Mouse (Mus musculus) midbrain, embryonic 13.5 days (tissue): ENCODE measurements around the gene Uqcrc1. TPM values are rescaled to one million over a fixed set of nuclear protein-coding genes. Genes with fewer than 3 reads are reported as not detected.

ENCODE experiments used
- ATAC-seq: fragments of 200-750 bp; cut with Nextera tagmentation; 2 replicates; pipeline ENCODE4 v1.8.0; 2017; ENCODE audit warnings: mild to moderate bottlenecking, moderate TSS enrichment, moderate library complexity
- H3K27ac ChIP-seq: fragments of 300-500 bp; sonication (generic); 2 replicates; pipeline ENCODE4 v1.5.1; 2015; ENCODE audit warnings: inconsistent platforms, mild to moderate bottlenecking, moderate library complexity
- H3K27me3 ChIP-seq: fragments of 300-500 bp; sonication (generic); 2 replicates; pipeline ENCODE4 v1.6.1; 2015; ENCODE audit warnings: mild to moderate bottlenecking, inconsistent platforms
- H3K36me3 ChIP-seq: fragments of 300-500 bp; sonication (generic); 2 replicates; pipeline ENCODE4 v1.6.1; 2015; ENCODE audit warnings: mild to moderate bottlenecking, inconsistent platforms
- H3K4me1 ChIP-seq: fragments of 300-500 bp; sonication (generic); replicated peaks from 2 replicates; pipeline ENCODE4 v1.6.1; 2015; ENCODE audit warnings: inconsistent platforms
- H3K4me2 ChIP-seq: fragments of 300-500 bp; sonication (generic); replicated peaks from 2 replicates; pipeline ENCODE4 v1.6.1; 2015; ENCODE audit warnings: moderate library complexity, mild to moderate bottlenecking, inconsistent platforms
- H3K4me3 ChIP-seq: fragments of 300-500 bp; sonication (generic); replicated peaks from 2 replicates; pipeline ENCODE4 v1.5.1; 2015; ENCODE audit warnings: mild to moderate bottlenecking, inconsistent platforms
- H3K9ac ChIP-seq: fragments of 300-500 bp; sonication (generic); replicated peaks from 2 replicates; pipeline ENCODE4 v1.6.1; 2015; ENCODE audit warnings: mild to moderate bottlenecking, inconsistent platforms
- H3K9me3 ChIP-seq: fragments of 300-500 bp; sonication (generic); 2 replicates; pipeline ENCODE4 v1.6.1; 2016; ENCODE audit warnings: mild to moderate bottlenecking, inconsistent platforms
- WGBS: fragments of 180-500 bp; shearing (Covaris S2); methylation state at CpG from one replicate; pipeline ENCODE4 v1.1.7; 2015; 5-methylcytosine and 5-hydroxymethylcytosine counted together
- polyA plus RNA-seq: library from polyadenylated mRNA; unstranded; fragments of >200 nt; fragmentation: Nextera tagmentation; extraction: Ambion mirVana; gene quantifications from 2 replicates; pipeline ENCODE4 v1.2.1, GENCODE M21; 2015

Gene Uqcrc1
- polyA plus RNA-seq, 1 experiment from 2014 or later: 383 TPM

- no peak overlapping the region for H3K4me3 ChIP-seq
- H3K9me3 ChIP-seq: no peaks in the 10 kb centered on the region
- no peak for ATAC-seq
- peak overlapping the region; percentile 44; the same call in 1 of the 2 replicates for H3K27ac ChIP-seq
- H3K27me3 ChIP-seq: peaks cover 25% of the 10 kb centered on the region
- H3K4me1 ChIP-seq: no peaks in the 10 kb centered on the region
- peaks cover 60% of the 10 kb centered on the region for H3K36me3 ChIP-seq
- WGBS: 93% methylated on average over 9 of the region's 9 CpGs
- no peak overlapping the region for H3K4me2 ChIP-seq
- H3K9ac ChIP-seq: no peak overlapping the region
Observed at GRCm38 (mm10) chr9:108949967-108950728, 13.7 kb downstream of the Uqcrc1 start.

- H3K9me3 ChIP-seq: no peaks in the 10 kb centered on the region
- H3K4me2 ChIP-seq: no peak within 1 kb of the TSS
- no peak within 1 kb of the TSS; the same call in 1 of the 2 replicates for H3K9ac ChIP-seq
- H3K27ac ChIP-seq: no peak within 1 kb of the TSS
- 10% methylated on average over 15 of the region's 15 CpGs for WGBS
- H3K36me3 ChIP-seq: peaks cover 30% of the 10 kb centered on the region
- peaks cover 25% of the 10 kb centered on the region for H3K27me3 ChIP-seq
- no peak for ATAC-seq
- no peaks in the 10 kb centered on the region for H3K4me1 ChIP-seq
- no peak within 1 kb of the TSS for H3K4me3 ChIP-seq
Observed at GRCm38 (mm10) chr9:108953081-108953636, 16.7 kb downstream of the Uqcrc1 start, which contains the start of gene Col7a1. Gene Col7a1, plus strand, starts transcription at chr9:108953586.

- Histone ChIP-seq H3K27ac (no peak overlapping the region), H3K9me3 (no peaks in the 10 kb centered on the region), H3K4me3 (no peak overlapping the region), H3K4me2 (no peak overlapping the region), H3K4me1 (no peaks in the 10 kb centered on the region), H3K9ac (no peak overlapping the region), H3K36me3 (peaks cover 9% of the 10 kb centered on the region), H3K27me3 (peaks cover 25% of the 10 kb centered on the region)
- 92% methylated on average over 11 of the region's 11 CpGs for WGBS
- no peak for ATAC-seq
Observed at GRCm38 (mm10) chr9:108955241-108955640, 18.8 kb downstream of the Uqcrc1 start.

- Histone ChIP-seq H3K27me3 (peaks cover 25% of the 10 kb centered on the region), H3K9me3 (no peaks in the 10 kb centered on the region), H3K36me3 (peaks cover 3% of the 10 kb centered on the region), H3K9ac (no peak overlapping the region), H3K4me2 (no peak overlapping the region), H3K4me3 (no peak overlapping the region), H3K4me1 (no peaks in the 10 kb centered on the region), H3K27ac (no peak overlapping the region)
- 91% methylated on average over 11 of the region's 11 CpGs for WGBS
- no peak for ATAC-seq
Observed at GRCm38 (mm10) chr9:108955846-108956245, 19.4 kb downstream of the Uqcrc1 start.

DNA sequence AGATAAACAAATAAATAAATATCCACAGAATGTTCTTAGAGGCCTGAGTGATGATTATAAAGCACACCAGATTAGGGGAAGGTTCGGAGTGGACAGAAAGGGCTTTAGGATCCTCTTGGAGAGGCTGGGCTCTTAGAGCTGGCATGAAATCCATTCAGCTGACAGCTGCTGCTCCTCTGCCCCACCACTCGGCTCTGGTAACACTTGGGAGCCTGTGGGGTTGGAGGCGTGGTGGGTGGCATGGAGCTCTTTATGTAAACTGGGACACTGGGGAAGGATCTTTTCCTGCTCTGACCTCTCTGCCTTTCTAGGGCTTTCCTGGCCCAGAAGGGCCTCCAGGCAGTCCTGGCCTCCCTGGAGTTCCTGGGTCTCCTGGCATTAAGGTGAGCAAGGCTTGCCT lies 27.1 kb downstream of the Uqcrc1 start:
- no peak for ATAC-seq

GRCm38 (mm10) chr9:108964338-108964737 lies 27.9 kb downstream of the Uqcrc1 start:
- Histone ChIP-seq H3K4me3 (no peak overlapping the region), H3K36me3 (no peaks in the 10 kb centered on the region), H3K9me3 (no peaks in the 10 kb centered on the region), H3K9ac (no peak overlapping the region), H3K27ac (no peak overlapping the region), H3K4me2 (no peak overlapping the region), H3K27me3 (no peaks in the 10 kb centered on the region), H3K4me1 (no peaks in the 10 kb centered on the region)
- ATAC-seq: no peak
- 86% methylated on average over 6 of the region's 6 CpGs for WGBS

More for the DNA sequence above, 27.1 kb downstream of the Uqcrc1 start:
- H3K9ac ChIP-seq: no peak overlapping the region
- 79% methylated on average over 3 of the region's 3 CpGs for WGBS
- H3K9me3 ChIP-seq: no peaks in the 10 kb centered on the region
- H3K36me3 ChIP-seq: no peaks in the 10 kb centered on the region
- H3K4me2 ChIP-seq: no peak overlapping the region
- no peaks in the 10 kb centered on the region for H3K27me3 ChIP-seq
- H3K4me3 ChIP-seq: no peak overlapping the region
- H3K4me1 ChIP-seq: no peaks in the 10 kb centered on the region
- H3K27ac ChIP-seq: no peak overlapping the region

DNA sequence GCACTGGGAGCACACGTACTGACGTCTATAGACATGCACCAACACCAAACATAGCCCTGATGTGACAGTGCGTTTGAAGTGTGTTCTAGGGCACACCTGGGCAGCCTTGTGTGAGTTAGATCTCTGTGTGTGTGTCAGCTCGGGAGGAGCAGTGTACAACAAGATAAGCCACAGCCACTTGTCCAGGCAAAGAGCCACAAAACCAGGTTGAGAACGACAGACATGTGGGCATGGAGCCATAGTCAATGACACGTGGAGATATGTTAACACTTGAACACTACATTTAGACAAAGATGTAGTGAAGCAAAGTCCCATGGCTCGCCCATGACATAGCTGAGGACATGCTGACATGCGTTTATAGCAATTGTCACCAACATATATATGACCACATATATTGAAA lies 34.2 kb downstream of the Uqcrc1 start:
- 90% methylated on average over 8 of the region's 8 CpGs for whole genome bisulfite sequencing
- Histone ChIP-seq H3K4me1 (no peaks in the 10 kb centered on the region), H3K27ac (no peak overlapping the region), H3K4me3 (no peak overlapping the region), H3K27me3 (no peaks in the 10 kb centered on the region), H3K36me3 (no peaks in the 10 kb centered on the region), H3K4me2 (no peak overlapping the region), H3K9me3 (no peaks in the 10 kb centered on the region), H3K9ac (no peak overlapping the region)
- no peak for ATAC-seq

- Histone ChIP-seq H3K4me2 (no peak overlapping the region), H3K4me1 (no peaks in the 10 kb centered on the region), H3K4me3 (no peak overlapping the region), H3K9ac (no peak overlapping the region), H3K9me3 (no peaks in the 10 kb centered on the region), H3K27ac (no peak overlapping the region), H3K27me3 (no peaks in the 10 kb centered on the region), H3K36me3 (no peaks in the 10 kb centered on the region)
- 85% methylated on average over 9 of the region's 9 CpGs for WGBS
- ATAC-seq: no peak
Observed at GRCm38 (mm10) chr9:108976483-108976882, 40.0 kb downstream of the Uqcrc1 start.

- Histone ChIP-seq H3K36me3 (no peaks in the 10 kb centered on the region), H3K9ac (no peak overlapping the region), H3K27ac (no peak overlapping the region), H3K4me1 (no peaks in the 10 kb centered on the region), H3K27me3 (no peaks in the 10 kb centered on the region), H3K4me2 (no peak overlapping the region), H3K4me3 (no peak overlapping the region), H3K9me3 (no peaks in the 10 kb centered on the region)
- 83% methylated on average over 7 of the region's 7 CpGs for WGBS
- no peak for ATAC-seq
Observed at GRCm38 (mm10) chr9:108977966-108978365, 41.5 kb downstream of the Uqcrc1 start.

- 87% methylated on average over 8 of the region's 8 CpGs for WGBS
- Histone ChIP-seq H3K4me2 (no peak overlapping the region), H3K27ac (no peak overlapping the region), H3K9me3 (no peaks in the 10 kb centered on the region), H3K36me3 (no peaks in the 10 kb centered on the region), H3K4me1 (no peaks in the 10 kb centered on the region), H3K27me3 (no peaks in the 10 kb centered on the region), H3K9ac (no peak overlapping the region), H3K4me3 (no peak overlapping the region)
- ATAC-seq: no peak
Observed at GRCm38 (mm10) chr9:108982498-108982897, 46.1 kb downstream of the Uqcrc1 start.

DNA sequence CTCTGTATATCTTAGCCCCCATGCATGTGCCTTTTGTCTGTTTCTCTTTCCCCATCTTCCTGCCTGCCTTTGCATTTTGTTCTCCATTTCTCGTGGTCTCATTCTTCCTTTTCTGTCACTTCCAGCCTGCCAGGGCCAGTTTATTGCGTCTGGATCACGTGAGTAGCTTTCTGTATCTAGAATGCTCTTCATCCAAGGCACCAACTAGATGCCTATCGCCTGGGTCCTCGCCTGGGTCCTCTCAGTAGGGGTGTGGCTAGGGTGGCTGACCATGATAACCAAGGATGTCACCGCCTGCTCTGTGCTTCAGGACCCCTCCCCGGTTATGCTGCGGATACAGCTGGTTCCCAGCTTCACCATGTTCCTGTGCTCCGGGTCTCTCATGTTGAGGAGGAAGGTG lies 46.8 kb downstream of the Uqcrc1 start:
- no peak overlapping the region for H3K9ac ChIP-seq

DNA sequence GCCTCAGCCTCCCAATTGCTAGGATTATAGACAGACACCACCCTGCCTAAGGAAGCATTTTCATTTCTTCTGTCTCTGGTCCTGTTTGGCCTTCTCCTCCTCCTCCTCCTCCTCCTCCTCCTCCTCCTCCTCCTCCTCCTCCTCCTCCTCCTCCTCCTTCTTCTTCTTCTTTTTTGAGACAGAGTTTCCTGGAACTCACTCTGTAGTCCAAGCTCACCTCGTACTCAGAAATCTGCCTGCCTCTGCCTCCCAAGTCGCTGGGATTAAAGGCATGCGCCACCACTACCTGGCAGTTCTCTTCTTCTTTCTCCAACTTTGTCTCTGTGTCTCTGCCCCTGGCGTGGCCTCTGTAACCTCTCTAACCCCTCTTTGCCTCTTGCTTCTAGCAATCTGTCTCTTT lies 49.3 kb downstream of the Uqcrc1 start, which contains the start of gene Ucn2:
Gene Ucn2, plus strand, starts transcription at position 301 of the 400 bp plus-strand sequence.
- no peaks in the 10 kb centered on the region for H3K36me3 ChIP-seq
- no peak for ATAC-seq
- H3K9me3 ChIP-seq: no peaks in the 10 kb centered on the region
- 88% methylated on average over 4 of the region's 4 CpGs for WGBS
- no peaks in the 10 kb centered on the region for H3K27me3 ChIP-seq
- H3K4me1 ChIP-seq: peaks cover 1% of the 10 kb centered on the region; the same call in 1 of the 2 replicates
- H3K4me3 ChIP-seq: no peak within 1 kb of the TSS
- no peak within 1 kb of the TSS for H3K4me2 ChIP-seq
- no peak within 1 kb of the TSS for H3K9ac ChIP-seq
- H3K27ac ChIP-seq: no peak within 1 kb of the TSS

More for the DNA sequence above, 46.8 kb downstream of the Uqcrc1 start:
- Histone ChIP-seq H3K4me1 (no peaks in the 10 kb centered on the region), H3K27me3 (no peaks in the 10 kb centered on the region), H3K4me3 (no peak overlapping the region), H3K4me2 (no peak overlapping the region), H3K27ac (no peak overlapping the region), H3K9me3 (no peaks in the 10 kb centered on the region), H3K36me3 (no peaks in the 10 kb centered on the region)
- 86% methylated on average over 9 of the region's 9 CpGs for WGBS
- ATAC-seq: no peak
